Mouse (Mus musculus) spleen, adult 18-20 months (tissue): ENCODE measurements around the gene Ick.

Experiments used
- DNase-seq, 2 experiments: peaks; one replicate each; pipeline ENCODE4 v3.0.0; 2022; ENCODE audit warnings: mixed read lengths in 2 of 2

Gene Ick

DNA sequence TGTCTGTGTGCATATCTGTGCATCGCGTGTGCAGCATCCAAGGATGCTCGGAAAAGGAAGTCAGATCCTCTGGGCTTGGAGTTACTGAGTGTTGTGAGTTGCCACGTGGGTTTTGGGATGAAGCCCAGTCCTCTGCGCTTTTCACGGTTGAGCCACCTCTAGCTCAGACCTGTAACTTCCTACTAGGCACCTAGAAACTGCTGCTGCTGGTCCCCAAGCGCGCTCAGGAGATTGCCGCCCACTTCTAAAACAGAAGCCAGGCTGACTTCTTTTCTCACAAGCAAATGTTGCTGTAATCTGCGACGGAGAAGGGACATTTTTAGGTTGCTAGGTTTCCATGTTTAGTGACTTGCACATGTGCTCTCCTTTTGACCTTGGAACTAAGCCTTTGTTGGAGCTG lies 86.0 kb downstream of the Ick start:
- DNase-seq, result no peak

DNA sequence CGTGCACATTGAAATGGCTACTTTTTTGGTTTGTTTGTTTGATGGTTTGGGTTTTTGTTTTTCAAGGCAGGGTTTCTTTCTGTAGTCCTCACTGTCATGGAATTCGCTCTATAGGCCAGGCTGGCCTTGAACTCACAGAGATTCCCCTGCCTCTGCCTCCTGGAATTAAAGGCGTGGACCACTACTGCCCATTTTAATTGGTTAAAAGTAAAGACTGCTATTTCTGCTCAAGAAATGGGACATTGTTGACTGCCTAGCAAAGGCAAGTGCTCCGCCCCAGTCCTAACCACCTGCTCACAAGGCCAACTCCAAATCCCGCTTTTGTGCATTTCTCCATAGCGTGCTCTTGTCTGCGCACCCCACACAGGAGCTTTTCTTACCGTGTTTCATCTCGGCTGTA lies 88.8 kb downstream of the Ick start:
- DNase-seq, result no peak

DNA sequence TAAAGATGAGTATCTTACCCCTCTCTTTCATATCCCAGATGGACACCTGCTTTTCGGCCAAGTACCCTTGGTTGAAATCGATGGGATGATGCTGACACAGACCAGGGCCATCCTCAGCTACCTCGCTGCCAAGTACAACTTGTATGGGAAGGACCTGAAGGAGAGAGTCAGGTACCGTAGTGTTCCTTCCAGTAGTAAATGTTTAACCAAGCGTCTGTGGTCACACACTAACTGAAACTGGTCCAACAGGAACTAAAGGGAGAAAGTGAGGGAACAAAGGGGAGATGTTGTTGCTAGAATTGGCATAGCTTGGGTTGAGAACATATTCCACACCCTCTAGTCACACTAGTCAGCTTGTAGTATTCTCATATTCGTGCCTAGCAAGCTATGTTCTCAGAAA lies 95.2 kb downstream of the Ick start:
- DNase-seq, result no peak

DNA sequence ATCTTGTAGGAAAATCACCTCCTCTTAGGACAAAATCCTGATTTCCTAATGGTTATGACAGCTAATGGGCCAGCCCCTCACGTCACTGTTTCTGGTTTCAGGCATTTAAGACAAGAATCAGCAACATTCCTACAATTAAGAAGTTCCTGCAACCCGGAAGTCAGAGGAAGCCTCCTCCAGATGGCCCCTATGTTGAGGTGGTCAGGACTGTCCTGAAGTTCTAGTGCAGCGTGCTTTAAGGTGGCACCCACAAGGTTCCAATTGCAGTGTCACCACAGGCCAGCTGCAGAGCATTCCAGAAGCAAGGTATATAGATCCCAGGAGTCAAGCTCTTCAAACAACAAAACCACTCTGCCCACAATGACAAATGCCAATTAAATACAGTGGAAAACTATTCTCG lies 100.0 kb downstream of the Ick start:
- DNase-seq, result no peak

DNA sequence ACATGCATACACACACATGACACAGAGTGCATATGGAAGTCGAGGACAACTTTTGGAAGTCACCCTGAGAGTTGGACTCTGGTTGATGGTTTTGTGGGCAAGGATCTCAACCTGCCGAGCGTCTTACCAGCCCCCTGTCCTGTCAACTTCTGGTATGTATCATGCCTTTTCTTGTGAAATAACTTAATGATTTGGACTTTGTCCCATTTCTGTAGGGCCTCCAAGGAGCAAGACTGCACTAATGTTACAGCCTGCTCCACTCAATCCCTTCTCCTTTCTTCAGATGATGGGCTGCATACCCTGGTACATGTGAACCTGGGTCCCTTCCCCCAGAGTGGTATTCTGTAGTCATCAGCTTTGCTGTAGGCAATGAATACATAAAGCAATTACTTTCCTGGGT lies 101.1 kb downstream of the Ick start:
- DNase-seq, result no peak

DNA sequence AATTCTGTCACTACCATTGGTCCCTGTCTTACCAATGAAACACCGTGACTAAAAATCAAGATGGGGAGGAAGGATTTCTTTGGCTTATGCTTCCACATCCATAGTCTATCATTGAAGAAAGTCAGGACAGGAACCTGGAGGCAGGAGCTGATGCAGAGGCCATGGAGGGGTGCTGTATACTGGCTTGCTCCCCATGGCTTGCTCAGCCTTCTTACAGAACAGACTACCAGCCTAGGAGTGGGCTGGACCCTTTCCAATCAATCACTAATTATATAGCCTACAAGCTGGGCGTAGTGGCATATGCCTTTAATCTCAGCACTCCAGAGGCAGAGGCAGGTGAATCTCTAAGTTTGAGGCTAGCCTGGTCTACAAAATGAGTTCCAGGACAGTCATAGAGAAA lies 101.8 kb downstream of the Ick start:
- DNase-seq, result no peak

DNA sequence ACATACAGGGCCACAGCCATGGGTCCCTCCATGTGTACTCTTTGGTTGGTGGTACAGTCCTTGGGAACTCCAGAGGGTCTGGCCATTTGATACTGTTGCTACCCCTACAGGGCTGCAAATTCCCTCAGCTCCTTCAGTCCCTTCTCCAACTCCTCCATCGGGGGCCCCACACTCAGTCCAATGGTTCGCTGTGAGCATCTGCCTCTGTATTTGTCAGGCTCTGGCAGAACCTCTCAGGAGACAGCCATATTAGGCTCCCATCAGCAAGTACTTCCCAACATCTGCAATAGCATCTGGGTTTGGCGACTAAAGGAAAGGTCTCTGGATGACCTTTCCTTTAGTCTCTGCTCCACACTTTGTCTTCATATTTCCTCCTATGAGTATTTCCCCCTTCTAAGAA lies 102.5 kb downstream of the Ick start:
- no peak for DNase-seq

DNA sequence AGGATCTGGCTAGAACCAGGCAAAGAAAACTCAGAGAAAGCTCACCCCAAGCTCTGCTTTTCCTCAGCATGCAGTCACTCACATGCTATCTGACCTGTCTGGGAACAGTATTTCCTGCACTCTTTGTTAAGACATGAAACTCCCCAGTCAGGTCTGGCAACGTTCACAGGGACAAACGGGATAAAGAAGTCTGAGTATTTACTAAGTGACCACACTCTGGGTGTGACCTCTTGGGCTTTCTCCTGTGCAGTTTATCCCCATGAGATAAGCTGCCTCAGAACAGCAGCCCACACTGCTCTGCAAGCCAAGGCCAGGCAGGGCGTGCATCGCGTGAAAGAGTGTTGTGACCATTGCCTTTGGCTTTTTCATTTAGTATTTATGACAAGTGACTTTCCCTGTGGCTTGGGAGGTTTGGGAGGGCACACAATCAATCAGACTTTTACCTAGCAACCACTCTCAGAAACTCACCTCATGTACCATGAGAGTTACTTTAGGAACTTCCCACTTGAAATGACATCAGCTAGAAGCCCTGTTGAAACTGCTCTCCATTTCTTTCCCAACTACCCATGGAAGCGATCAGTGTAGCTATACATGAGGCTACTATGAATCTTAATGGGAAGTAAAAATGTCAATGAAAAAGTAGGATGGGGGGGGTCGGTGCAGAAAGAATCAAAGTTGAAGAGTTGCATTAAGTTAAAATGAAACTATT lies 103.5 kb downstream of the Ick start:
- no peak for DNase-seq

DNA sequence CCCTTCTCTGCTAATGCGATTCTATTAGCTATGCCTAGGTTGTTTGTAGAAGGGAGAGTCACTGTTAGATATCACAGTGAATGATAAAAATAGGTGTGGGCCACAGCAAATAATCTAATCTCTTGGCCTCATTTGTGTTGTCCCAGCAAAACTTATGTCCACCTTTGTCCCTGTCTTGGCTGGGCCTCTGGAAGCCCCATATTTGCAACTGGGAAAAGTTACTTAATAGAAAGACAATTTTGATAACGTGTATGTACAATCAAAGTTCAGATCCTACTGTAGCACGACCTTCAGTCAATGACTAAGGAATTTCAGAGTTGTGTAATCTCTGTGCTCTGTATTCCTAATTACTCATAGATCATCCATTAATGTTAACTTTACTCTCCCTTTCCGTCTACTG lies 108.1 kb downstream of the Ick start:
- DNase-seq, result no peak
